19 mouse cellular contexts compared by ENCODE assay signal in genomic region chr15:78859714-78860113, GRCm38 (mm10). TPM values are rescaled to one million over a fixed set of nuclear protein-coding genes. Genes with fewer than 3 reads are reported as not detected.
DNase-seq lines count a peak whose midpoint lies in the region; ATAC-seq lines count a peak whose summit lies in the region.
"Had no signal": no experiment of that assay in that cellular context is flagged by ENCODE, and none has a peak within 500 bp of the region (broad histone marks: within the 10 kb centered on the region; RNA-seq: fewer than 3 reads in every experiment).

No protein-coding gene starts in this region.

- DNase-seq in hindbrain, embryonic 10.5 days (ENCODE audit: low spot score), result no peak
- no peak for DNase-seq in hindbrain, embryonic 11.5 days (ENCODE audit: low spot score)
- DNase-seq in CD4-positive, CD25-positive, alpha-beta regulatory T cell, adult 2 months (ENCODE audit: low read depth, low spot score), result peak; percentile 62
- DNase-seq in intestine, embryonic 14.5 days (ENCODE audit: low spot score), result no peak
- no peak for DNase-seq in ovary, adult 18-20 months (ENCODE audit: low spot score)
- DNase-seq in testis, postnatal 14 days (ENCODE audit: low spot score), result no peak
- DNase-seq: adrenal gland, postnatal 10 days; gastrocnemius, postnatal 10 days; heart, postnatal 36 days; kidney, adult 8-10 months; right cerebral cortex, postnatal 4 days had no signal

- no peaks in the 10 kb centered on the region for H3K9me3 ChIP-seq in hindbrain, embryonic 10.5 days
- H3K9me3 ChIP-seq in hindbrain, embryonic 11.5 days (ENCODE audit: control insufficient read depth, low read length), result no peaks in the 10 kb centered on the region
- H3K9me3 ChIP-seq in intestine, embryonic 14.5 days (ENCODE audit: control insufficient read depth, low read length), result no peaks in the 10 kb centered on the region
- no peaks in the 10 kb centered on the region for H3K9me3 ChIP-seq in forebrain, embryonic 16.5 days (ENCODE audit: control insufficient read depth, low read length)
- H3K9me3 ChIP-seq: embryonic facial prominence, embryonic 12.5 days; midbrain, embryonic 10.5 days had no signal

- H3K36me3 ChIP-seq in hindbrain, embryonic 10.5 days, result no peaks in the 10 kb centered on the region
- no peaks in the 10 kb centered on the region for H3K36me3 ChIP-seq in hindbrain, embryonic 11.5 days (ENCODE audit: control insufficient read depth, insufficient read depth, low read length)
- no peaks in the 10 kb centered on the region for H3K36me3 ChIP-seq in intestine, embryonic 14.5 days (ENCODE audit: control insufficient read depth, insufficient read depth, low read length)
- H3K36me3 ChIP-seq in forebrain, embryonic 16.5 days (ENCODE audit: control insufficient read depth, insufficient read depth), result no peaks in the 10 kb centered on the region
- H3K36me3 ChIP-seq: embryonic facial prominence, embryonic 12.5 days; midbrain, embryonic 10.5 days had no signal

- ATAC-seq in hindbrain, embryonic 11.5 days (ENCODE audit: low FRiP score), result no peak
- ATAC-seq in intestine, embryonic 14.5 days (replicated peaks; ENCODE audit: low FRiP score, low TSS enrichment, low read depth), result no peak
- peak; percentile 38; the same call in 1 of the 2 replicates for ATAC-seq in megakaryocyte, adult 5-6 weeks (ENCODE audit: poor library complexity, severe bottlenecking)
- no peak for ATAC-seq in forebrain, embryonic 16.5 days

- H3K4me1 ChIP-seq in hindbrain, embryonic 10.5 days (replicated peaks), result peaks cover 24% of the 10 kb centered on the region
- no peaks in the 10 kb centered on the region for H3K4me1 ChIP-seq in hindbrain, embryonic 11.5 days (replicated peaks; ENCODE audit: control insufficient read depth, insufficient read depth, low read length)
- H3K4me1 ChIP-seq in intestine, embryonic 14.5 days (replicated peaks; ENCODE audit: control insufficient read depth, insufficient read depth, low read length), result no peaks in the 10 kb centered on the region; the same call in 1 of the 2 replicates
- peaks cover 6% of the 10 kb centered on the region; the same call in 1 of the 2 replicates for H3K4me1 ChIP-seq in forebrain, embryonic 16.5 days (replicated peaks; ENCODE audit: control insufficient read depth, insufficient read depth, low read length)

- peak overlapping the region; percentile 59 for H3K27ac ChIP-seq in hindbrain, embryonic 10.5 days
- H3K27ac ChIP-seq in hindbrain, embryonic 11.5 days (ENCODE audit: low read depth, low read length), result no peak overlapping the region
- 0 out of 2 replicates have a peak overlapping the region, but pooled peaks have one; percentile 7 for H3K27ac ChIP-seq in intestine, embryonic 14.5 days (ENCODE audit: low read depth)
- H3K27ac ChIP-seq in forebrain, embryonic 16.5 days (ENCODE audit: low read length), result no peak overlapping the region
- H3K27ac ChIP-seq: embryonic facial prominence, embryonic 12.5 days; liver, embryonic 14.5 days; midbrain, embryonic 10.5 days had no signal

- no peak overlapping the region for H3K4me3 ChIP-seq in hindbrain, embryonic 10.5 days
- H3K4me3 ChIP-seq in hindbrain, embryonic 11.5 days (ENCODE audit: low read depth, low read length), result no peak overlapping the region
- H3K4me3 ChIP-seq in intestine, embryonic 14.5 days (ENCODE audit: low read depth, low read length), result no peak overlapping the region
- no peak overlapping the region for H3K4me3 ChIP-seq in forebrain, embryonic 16.5 days (replicated peaks; ENCODE audit: low read length)
- H3K4me3 ChIP-seq: embryonic facial prominence, embryonic 12.5 days; midbrain, embryonic 10.5 days had no signal

- 71% methylated on average over 6 of the region's 6 CpGs for WGBS in hindbrain, embryonic 10.5 days
- 82% methylated on average over 6 of the region's 6 CpGs for WGBS in hindbrain, embryonic 11.5 days
- 53% methylated on average over 6 of the region's 6 CpGs for WGBS in intestine, embryonic 14.5 days
- 86% methylated on average over 6 of the region's 6 CpGs for WGBS in forebrain, embryonic 16.5 days

- H3K4me2 ChIP-seq in hindbrain, embryonic 11.5 days (replicated peaks; ENCODE audit: low read depth, low read length), result no peak overlapping the region
- no peak overlapping the region for H3K4me2 ChIP-seq in intestine, embryonic 14.5 days (ENCODE audit: low read length)
- H3K4me2 ChIP-seq in forebrain, embryonic 16.5 days (ENCODE audit: low read length), result no peak overlapping the region
- H3K4me2 ChIP-seq: embryonic facial prominence, embryonic 12.5 days had no signal

- H3K27me3 ChIP-seq in hindbrain, embryonic 10.5 days (ENCODE audit: insufficient read depth, poor library complexity, severe bottlenecking), result no peaks in the 10 kb centered on the region
- H3K27me3 ChIP-seq in hindbrain, embryonic 11.5 days (ENCODE audit: control insufficient read depth, insufficient read depth, low read length), result no peaks in the 10 kb centered on the region
- H3K27me3 ChIP-seq in intestine, embryonic 14.5 days (replicated peaks; ENCODE audit: control insufficient read depth, insufficient read depth, low read length), result no peaks in the 10 kb centered on the region
- no peaks in the 10 kb centered on the region for H3K27me3 ChIP-seq in forebrain, embryonic 16.5 days (replicated peaks; ENCODE audit: control insufficient read depth, insufficient read depth, low read length)
- H3K27me3 ChIP-seq: embryonic facial prominence, embryonic 12.5 days had no signal

- H3K9ac ChIP-seq in hindbrain, embryonic 11.5 days (ENCODE audit: low read depth, low read length), result no peak overlapping the region
- H3K9ac ChIP-seq in intestine, embryonic 14.5 days (ENCODE audit: low read length), result no peak overlapping the region
- H3K9ac ChIP-seq in forebrain, embryonic 16.5 days (replicated peaks; ENCODE audit: low read depth, low read length), result no peak overlapping the region
- H3K9ac ChIP-seq: embryonic facial prominence, embryonic 12.5 days; liver, embryonic 14.5 days had no signal

RNA-seq across cellular contexts. Expression of gene Lgals2, which starts 4.4 kb away (rescaled TPM):
- polyA plus RNA-seq in hindbrain, embryonic 10.5 days (2016; fragmentation: Nextera tagmentation; extraction: Ambion mirVana), result not detected in 2 replicates
- not detected in 2 replicates for polyA plus RNA-seq in hindbrain, embryonic 11.5 days (2014; fragmentation: Nextera tagmentation; extraction: Ambion mirVana)
- polyA plus RNA-seq in intestine, embryonic 14.5 days (2014; fragmentation: Nextera tagmentation; extraction: Ambion mirVana), result 776 and 848 TPM in 2 replicates
- not detected in 2 replicates for total RNA-seq in megakaryocyte, adult 5-6 weeks (2015)
- 0.26 TPM in 1 of 2 replicates, not detected in the other for total RNA-seq in megakaryocyte, adult 5-6 weeks (2017)
- polyA plus RNA-seq in forebrain, embryonic 16.5 days (2015; fragmentation: Nextera tagmentation; extraction: Ambion mirVana), result not detected in 2 replicates
- total RNA-seq: gastrocnemius, postnatal 10 days; left cerebral cortex, postnatal 25 days had no signal
- polyA plus RNA-seq: embryonic facial prominence, embryonic 12.5 days; forebrain, embryonic 11.5 days; midbrain, embryonic 10.5 days had no signal

RNA-seq across cellular contexts. Expression of gene Gga1, which starts 17.3 kb away (rescaled TPM):
- 51.1 and 60.7 TPM in 2 replicates for polyA plus RNA-seq in hindbrain, embryonic 10.5 days (2016; fragmentation: Nextera tagmentation; extraction: Ambion mirVana)
- polyA plus RNA-seq in hindbrain, embryonic 11.5 days (2014; fragmentation: Nextera tagmentation; extraction: Ambion mirVana), result 26.3 and 26.4 TPM in 2 replicates
- 38.1 and 44.4 TPM in 2 replicates for polyA plus RNA-seq in intestine, embryonic 14.5 days (2014; fragmentation: Nextera tagmentation; extraction: Ambion mirVana)
- 46.0 and 52.6 TPM in 2 replicates for total RNA-seq in megakaryocyte, adult 5-6 weeks (2015)
- total RNA-seq in megakaryocyte, adult 5-6 weeks (2017), result 20.8 and 28.9 TPM in 2 replicates
- 61.3 and 67.4 TPM in 2 replicates for polyA plus RNA-seq in forebrain, embryonic 16.5 days (2015; fragmentation: Nextera tagmentation; extraction: Ambion mirVana)

RNA-seq across cellular contexts. Expression of gene Cdc42ep1, which starts 17.3 kb away (rescaled TPM):
- 19.2 and 19.4 TPM in 2 replicates for polyA plus RNA-seq in hindbrain, embryonic 10.5 days (2016; fragmentation: Nextera tagmentation; extraction: Ambion mirVana)
- 7.8 and 9.1 TPM in 2 replicates for polyA plus RNA-seq in hindbrain, embryonic 11.5 days (2014; fragmentation: Nextera tagmentation; extraction: Ambion mirVana)
- 44.9 and 45.7 TPM in 2 replicates for polyA plus RNA-seq in intestine, embryonic 14.5 days (2014; fragmentation: Nextera tagmentation; extraction: Ambion mirVana)
- total RNA-seq in megakaryocyte, adult 5-6 weeks (2015), result not detected in 2 replicates
- 0.26 TPM in 1 of 2 replicates, not detected in the other for total RNA-seq in megakaryocyte, adult 5-6 weeks (2017)
- polyA plus RNA-seq in forebrain, embryonic 16.5 days (2015; fragmentation: Nextera tagmentation; extraction: Ambion mirVana), result 9.7 and 11.0 TPM in 2 replicates

RNA-seq across cellular contexts. Expression of gene Gm49510, which starts 39.8 kb away (rescaled TPM):
- 0.29 and 0.38 TPM in 2 replicates for polyA plus RNA-seq in hindbrain, embryonic 10.5 days (2016; fragmentation: Nextera tagmentation; extraction: Ambion mirVana)
- polyA plus RNA-seq in hindbrain, embryonic 11.5 days (2014; fragmentation: Nextera tagmentation; extraction: Ambion mirVana), result 0.13 and 0.42 TPM in 2 replicates
- 0.62 and 0.86 TPM in 2 replicates for polyA plus RNA-seq in intestine, embryonic 14.5 days (2014; fragmentation: Nextera tagmentation; extraction: Ambion mirVana)
- total RNA-seq in megakaryocyte, adult 5-6 weeks (2015), result not detected in 2 replicates
- 1.1 and 2.0 TPM in 2 replicates for total RNA-seq in megakaryocyte, adult 5-6 weeks (2017)
- 0.19 and 0.30 TPM in 2 replicates for polyA plus RNA-seq in forebrain, embryonic 16.5 days (2015; fragmentation: Nextera tagmentation; extraction: Ambion mirVana)
- total RNA-seq: adrenal gland, postnatal 10 days; ES-E14; gastrocnemius, postnatal 10 days; heart, postnatal 36 days had no signal
- polyA plus RNA-seq: midbrain, embryonic 10.5 days had no signal

RNA-seq across cellular contexts. Expression of gene Sh3bp1, which starts 39.9 kb away (rescaled TPM):
- polyA plus RNA-seq in hindbrain, embryonic 10.5 days (2016; fragmentation: Nextera tagmentation; extraction: Ambion mirVana), result 23.8 and 24.7 TPM in 2 replicates
- 11.8 and 12.4 TPM in 2 replicates for polyA plus RNA-seq in hindbrain, embryonic 11.5 days (2014; fragmentation: Nextera tagmentation; extraction: Ambion mirVana)
- polyA plus RNA-seq in intestine, embryonic 14.5 days (2014; fragmentation: Nextera tagmentation; extraction: Ambion mirVana), result 30.2 and 35.5 TPM in 2 replicates
- total RNA-seq in megakaryocyte, adult 5-6 weeks (2015), result 46.5 and 53.3 TPM in 2 replicates
- 34.0 and 38.2 TPM in 2 replicates for total RNA-seq in megakaryocyte, adult 5-6 weeks (2017)
- 4.9 and 6.0 TPM in 2 replicates for polyA plus RNA-seq in forebrain, embryonic 16.5 days (2015; fragmentation: Nextera tagmentation; extraction: Ambion mirVana)

Comparison
In these comparisons a context has a peak if more than half of its experiments do, and no peak if none do; other contexts are left out.
1. H3K27ac ChIP-seq: peak in hindbrain, embryonic 10.5 days (single experiment) and intestine, embryonic 14.5 days (single experiment); none in hindbrain, embryonic 11.5 days (single experiment) and forebrain, embryonic 16.5 days (single experiment).
2. RNA of gene Lgals2, which starts 4.4 kb away (polyA plus RNA-seq): 776 to 848 TPM in intestine, embryonic 14.5 days; not detected in forebrain, embryonic 16.5 days, not detected in hindbrain, embryonic 10.5 days and not detected in hindbrain, embryonic 11.5 days; every median in the first group is over 100 times any median in the second.